Mouse (Mus musculus): ENCODE data around the gene Oas1d. TPM values are rescaled to one million over a fixed set of nuclear protein-coding genes. Genes with fewer than 3 reads are reported as not detected.

The Oas1d gene
- polyA plus RNA-seq, 1 experiment from 2014 or later = not detected

DNA sequence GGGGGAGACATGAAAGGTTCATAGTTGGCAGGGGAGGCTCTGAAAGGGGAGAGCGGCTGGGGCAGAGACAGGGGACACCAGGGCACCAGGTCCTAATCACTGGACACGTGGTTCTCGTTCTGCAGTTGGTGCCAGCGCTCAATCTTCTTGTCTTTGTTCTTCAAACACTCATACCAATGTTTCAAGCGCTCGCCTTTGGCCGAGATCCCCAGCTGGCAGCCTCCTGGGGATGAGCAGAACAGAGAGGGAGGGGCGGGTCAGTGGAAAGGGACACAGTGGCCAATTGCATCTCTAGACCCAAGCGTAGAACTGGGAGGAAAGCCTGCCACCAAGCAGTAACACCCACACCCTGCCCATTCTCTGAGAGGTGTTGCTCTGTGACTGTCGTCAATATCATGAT is 27.7 kb downstream of the Oas1d start:
- no peak for ATAC-seq (ENCODE audit: low read depth)
- Histone ChIP-seq H3K27ac (ENCODE audit: low read length) (no peak overlapping the region), H3K27me3 (ENCODE audit: control insufficient read depth, insufficient read depth, low read depth, low read length) (no peaks in the 10 kb centered on the region), H3K9me3 (replicated peaks; ENCODE audit: control insufficient read depth, low read length) (no peaks in the 10 kb centered on the region), H3K4me1 (ENCODE audit: control insufficient read depth, low read depth, low read length) (no peaks in the 10 kb centered on the region), H3K4me2 (ENCODE audit: low read depth, low read length) (no peak overlapping the region), H3K9ac (ENCODE audit: low read depth, low read length) (no peak overlapping the region), H3K4me3 (ENCODE audit: low read depth, low read length) (no peak overlapping the region), H3K36me3 (ENCODE audit: control insufficient read depth, insufficient read depth) (no peaks in the 10 kb centered on the region)
- WGBS (ENCODE audit: insufficient replicate concordance) = 47% methylated on average over 10 of the region's 10 CpGs

DNA sequence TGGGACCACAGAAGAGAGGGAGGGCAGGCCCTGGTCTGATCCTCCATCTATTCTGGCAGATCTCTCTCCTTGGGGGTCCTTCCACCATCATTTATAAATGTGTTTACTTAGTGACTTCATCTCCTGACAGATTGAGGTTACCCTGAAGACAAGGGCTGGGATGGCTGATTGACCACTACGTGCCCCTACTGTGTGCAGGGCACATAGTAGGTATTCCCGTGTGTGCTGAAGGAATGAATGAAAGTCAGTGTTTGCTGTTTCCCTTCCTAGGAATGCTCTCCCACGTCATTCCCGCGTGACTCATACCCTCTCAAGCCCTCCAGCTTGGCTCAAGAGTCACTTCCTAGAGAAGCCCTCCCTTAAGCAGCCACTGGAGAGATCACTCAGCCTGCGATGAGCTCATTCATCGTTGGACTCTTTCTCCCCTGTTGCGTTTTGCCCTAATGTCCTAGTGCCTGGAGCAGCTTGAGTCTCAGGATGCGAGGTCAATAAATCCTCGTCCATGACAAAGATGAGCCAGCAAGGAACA is 38.0 kb downstream of the Oas1d start:
- WGBS (ENCODE audit: insufficient replicate concordance) = 47% methylated on average over 10 of the region's 10 CpGs
- Histone ChIP-seq H3K9me3 (replicated peaks; ENCODE audit: control insufficient read depth, low read length) (no peaks in the 10 kb centered on the region), H3K4me2 (ENCODE audit: low read depth, low read length) (no peak overlapping the region), H3K27ac (ENCODE audit: low read length) (no peak overlapping the region), H3K9ac (ENCODE audit: low read depth, low read length) (no peak overlapping the region), H3K27me3 (ENCODE audit: control insufficient read depth, insufficient read depth, low read depth, low read length) (no peaks in the 10 kb centered on the region), H3K4me3 (ENCODE audit: low read depth, low read length) (no peak overlapping the region), H3K36me3 (ENCODE audit: control insufficient read depth, insufficient read depth) (no peaks in the 10 kb centered on the region), H3K4me1 (ENCODE audit: control insufficient read depth, low read depth, low read length) (no peaks in the 10 kb centered on the region)
- ATAC-seq (ENCODE audit: low read depth) = no peak

DNA sequence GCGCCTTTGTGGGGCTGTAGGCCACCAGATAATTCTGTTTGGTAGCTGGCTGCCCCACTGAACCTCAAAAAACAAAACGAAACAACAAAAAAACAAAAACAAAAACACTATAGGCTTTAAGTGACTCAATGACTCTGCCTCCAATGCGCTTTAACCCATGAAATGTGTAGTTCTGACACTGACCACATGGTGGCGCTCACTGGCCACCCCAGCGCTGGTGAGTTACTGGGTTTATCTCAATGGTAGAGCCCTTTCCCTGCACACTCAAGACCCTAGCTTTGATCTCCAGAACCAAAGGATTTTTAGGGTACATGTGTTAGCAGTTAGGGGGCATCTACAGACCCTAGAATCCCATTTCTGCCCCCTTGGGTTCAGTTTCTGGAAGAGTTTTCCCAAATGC is 39.6 kb downstream of the Oas1d start:
- Histone ChIP-seq H3K36me3 (ENCODE audit: control insufficient read depth, insufficient read depth) (no peaks in the 10 kb centered on the region), H3K27ac (ENCODE audit: low read length) (no peak overlapping the region), H3K4me3 (ENCODE audit: low read depth, low read length) (no peak overlapping the region), H3K9me3 (replicated peaks; ENCODE audit: control insufficient read depth, low read length) (no peaks in the 10 kb centered on the region), H3K4me1 (ENCODE audit: control insufficient read depth, low read depth, low read length) (no peaks in the 10 kb centered on the region), H3K9ac (ENCODE audit: low read depth, low read length) (no peak overlapping the region), H3K4me2 (ENCODE audit: low read depth, low read length) (no peak overlapping the region), H3K27me3 (ENCODE audit: control insufficient read depth, insufficient read depth, low read depth, low read length) (no peaks in the 10 kb centered on the region)
- ATAC-seq (ENCODE audit: low read depth) = no peak
- 13% methylated on average over 5 of the region's 5 CpGs for WGBS (ENCODE audit: insufficient replicate concordance)

DNA sequence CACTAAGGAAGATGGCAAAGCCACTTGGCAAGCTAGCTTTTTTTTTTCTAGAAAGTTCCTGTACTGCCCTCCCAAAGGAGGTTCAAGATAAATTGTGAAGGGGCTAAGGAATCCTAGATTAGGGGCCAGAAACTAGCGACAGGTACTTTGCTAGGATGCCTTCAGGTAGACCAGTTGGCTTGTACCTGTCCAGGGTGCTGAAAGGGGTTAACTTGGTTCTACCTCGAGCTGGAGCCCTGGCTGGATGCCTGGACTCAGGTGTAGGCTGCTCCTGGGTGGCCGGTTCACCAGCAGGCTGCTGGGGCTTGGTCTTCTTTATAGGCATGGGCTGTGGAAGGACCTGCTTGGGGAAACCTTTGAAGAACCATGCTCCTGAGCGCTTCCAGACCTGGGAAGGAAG is 46.7 kb downstream of the Oas1d start:
- Histone ChIP-seq H3K36me3 (ENCODE audit: control insufficient read depth, insufficient read depth) (no peaks in the 10 kb centered on the region), H3K27ac (ENCODE audit: low read length) (no peak overlapping the region), H3K4me2 (ENCODE audit: low read depth, low read length) (no peak overlapping the region), H3K27me3 (ENCODE audit: control insufficient read depth, insufficient read depth, low read depth, low read length) (no peaks in the 10 kb centered on the region), H3K4me3 (ENCODE audit: low read depth, low read length) (no peak overlapping the region), H3K4me1 (ENCODE audit: control insufficient read depth, low read depth, low read length) (no peaks in the 10 kb centered on the region), H3K9me3 (replicated peaks; ENCODE audit: control insufficient read depth, low read length) (no peaks in the 10 kb centered on the region), H3K9ac (ENCODE audit: low read depth, low read length) (no peak overlapping the region)
- no peak for ATAC-seq (ENCODE audit: low read depth)
- WGBS (ENCODE audit: insufficient replicate concordance) = 34% methylated on average over 4 of the region's 4 CpGs

DNA sequence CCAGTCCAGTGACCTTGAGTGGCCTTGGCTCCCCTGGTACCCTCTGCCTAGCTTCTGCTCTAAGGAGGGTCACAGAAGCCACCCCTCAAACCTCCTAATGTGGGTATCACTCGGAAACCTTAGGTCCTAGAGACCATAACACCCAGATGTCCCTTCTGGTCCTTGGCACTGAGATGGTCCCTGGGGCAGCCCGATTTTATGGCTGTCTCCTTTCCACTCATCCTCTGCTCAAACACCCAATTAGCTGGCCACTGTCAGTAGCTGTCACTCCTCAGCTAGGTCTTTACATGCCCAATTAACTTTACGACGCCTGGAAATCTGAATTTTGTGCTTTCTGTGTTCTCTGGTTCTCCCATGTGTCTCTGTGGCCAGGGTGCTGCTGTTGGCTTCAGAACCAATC is 51.8 kb downstream of the Oas1d start:
- Histone ChIP-seq H3K4me1 (ENCODE audit: control insufficient read depth, low read depth, low read length) (no peaks in the 10 kb centered on the region), H3K9ac (ENCODE audit: low read depth, low read length) (no peak overlapping the region), H3K27me3 (ENCODE audit: control insufficient read depth, insufficient read depth, low read depth, low read length) (no peaks in the 10 kb centered on the region), H3K36me3 (ENCODE audit: control insufficient read depth, insufficient read depth) (no peaks in the 10 kb centered on the region), H3K27ac (ENCODE audit: low read length) (no peak overlapping the region), H3K4me3 (ENCODE audit: low read depth, low read length) (no peak overlapping the region), H3K9me3 (replicated peaks; ENCODE audit: control insufficient read depth, low read length) (no peaks in the 10 kb centered on the region), H3K4me2 (ENCODE audit: low read depth, low read length) (no peak overlapping the region)
- ATAC-seq (ENCODE audit: low read depth) = no peak
- 59% methylated on average over 4 of the region's 4 CpGs for WGBS (ENCODE audit: insufficient replicate concordance)

DNA sequence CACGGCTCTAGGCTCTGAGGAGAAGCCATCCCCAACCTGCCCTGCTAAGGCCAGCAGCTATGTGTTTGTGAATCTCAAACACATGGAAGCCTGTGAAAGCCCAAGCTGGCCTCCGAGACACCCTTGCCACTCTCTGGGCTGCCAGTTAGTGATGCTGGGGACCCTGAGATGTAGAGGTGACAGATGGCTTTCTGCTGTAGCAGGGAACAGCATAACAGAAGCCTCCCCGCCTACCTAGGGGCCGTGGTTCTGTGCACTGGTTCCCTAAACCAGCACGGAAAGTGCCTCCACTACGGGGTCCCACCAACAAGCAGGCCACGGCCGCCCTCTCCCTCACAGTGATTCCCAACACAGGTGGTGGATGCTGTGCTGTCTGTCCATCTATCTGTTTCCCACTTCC is 52.6 kb downstream of the Oas1d start:
- 73% methylated on average over 8 of the region's 8 CpGs for WGBS (ENCODE audit: insufficient replicate concordance)
- no peak for ATAC-seq (ENCODE audit: low read depth)

DNA sequence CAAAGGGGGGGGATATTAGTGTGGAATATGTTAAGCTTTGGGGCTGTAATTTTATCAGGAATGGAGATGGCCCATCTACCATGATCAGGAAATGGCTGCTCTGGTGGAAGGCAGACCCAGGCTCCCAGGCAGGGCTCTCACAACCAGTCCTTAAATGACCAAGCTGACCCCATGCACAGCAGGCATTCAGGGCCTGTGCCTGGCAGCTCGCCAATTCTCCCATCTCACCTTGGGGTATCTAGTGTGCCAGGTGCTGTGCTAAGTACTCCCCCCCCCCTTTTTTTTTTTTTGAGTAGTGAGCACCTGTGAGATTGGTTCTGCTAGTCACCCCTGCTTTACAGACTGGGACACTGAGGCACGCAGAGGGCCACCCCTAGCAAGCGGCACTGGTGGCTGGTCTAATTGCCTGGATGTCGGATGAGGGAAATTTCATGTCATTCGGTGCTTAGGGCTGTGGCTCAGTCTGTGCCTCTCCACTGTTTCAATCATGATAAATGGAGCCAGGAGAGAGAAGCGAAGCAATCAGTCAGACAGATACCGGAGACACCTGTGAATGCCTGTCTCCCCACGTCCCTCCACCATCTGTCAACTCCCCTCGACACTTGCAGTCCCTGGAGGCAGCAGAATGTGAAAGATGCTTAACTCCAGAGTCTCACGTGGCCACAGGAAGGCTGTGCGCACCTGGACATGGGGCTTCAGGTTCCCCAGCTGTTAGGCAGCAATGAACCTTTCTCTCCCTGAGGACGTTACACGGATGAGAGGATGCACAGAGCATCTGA is 53.2 kb downstream of the Oas1d start:
- Histone ChIP-seq H3K36me3 (ENCODE audit: control insufficient read depth, insufficient read depth) (no peaks in the 10 kb centered on the region), H3K4me3 (ENCODE audit: low read depth, low read length) (no peak overlapping the region), H3K9ac (ENCODE audit: low read depth, low read length) (no peak overlapping the region), H3K27me3 (ENCODE audit: control insufficient read depth, insufficient read depth, low read depth, low read length) (no peaks in the 10 kb centered on the region), H3K4me2 (ENCODE audit: low read depth, low read length) (no peak overlapping the region), H3K27ac (ENCODE audit: low read length) (no peak overlapping the region), H3K4me1 (ENCODE audit: control insufficient read depth, low read depth, low read length) (no peaks in the 10 kb centered on the region), H3K9me3 (replicated peaks; ENCODE audit: control insufficient read depth, low read length) (no peaks in the 10 kb centered on the region)
- 62% methylated on average over 13 of the region's 13 CpGs for WGBS (ENCODE audit: insufficient replicate concordance)
- ATAC-seq (ENCODE audit: low read depth) = no peak

More for the DNA sequence above, 52.6 kb downstream of the Oas1d start:
- no peaks in the 10 kb centered on the region for H3K9me3 ChIP-seq (replicated peaks; ENCODE audit: control insufficient read depth, low read length)
- no peak overlapping the region for H3K27ac ChIP-seq (ENCODE audit: low read length)
- no peaks in the 10 kb centered on the region for H3K4me1 ChIP-seq (ENCODE audit: control insufficient read depth, low read depth, low read length)
- no peak overlapping the region for H3K4me3 ChIP-seq (ENCODE audit: low read depth, low read length)
- no peak overlapping the region for H3K4me2 ChIP-seq (ENCODE audit: low read depth, low read length)
- no peaks in the 10 kb centered on the region for H3K27me3 ChIP-seq (ENCODE audit: control insufficient read depth, insufficient read depth, low read depth, low read length)
- no peak overlapping the region for H3K9ac ChIP-seq (ENCODE audit: low read depth, low read length)
- no peaks in the 10 kb centered on the region for H3K36me3 ChIP-seq (ENCODE audit: control insufficient read depth, insufficient read depth)

DNA sequence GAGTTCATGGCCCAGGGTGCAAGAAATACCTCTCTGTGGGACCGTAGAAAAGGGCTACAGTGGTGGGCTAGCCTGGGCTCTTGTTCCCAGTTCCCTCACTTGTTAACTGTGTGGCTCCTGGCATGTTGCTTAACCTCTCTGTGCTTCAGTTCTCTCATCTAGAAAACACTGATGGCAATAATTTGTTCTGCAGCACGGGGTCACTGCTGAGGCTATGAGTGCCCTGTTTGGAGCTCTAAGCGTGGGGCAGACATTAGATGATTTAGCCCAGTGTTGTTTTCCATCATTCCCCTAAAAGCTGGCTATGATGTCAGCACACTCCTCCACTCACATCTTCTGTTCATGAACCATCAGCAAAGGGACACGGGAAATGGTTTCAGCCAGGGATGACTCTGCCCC is 53.8 kb downstream of the Oas1d start:
- Histone ChIP-seq H3K4me2 (ENCODE audit: low read depth, low read length) (no peak overlapping the region), H3K36me3 (ENCODE audit: control insufficient read depth, insufficient read depth) (no peaks in the 10 kb centered on the region), H3K4me3 (ENCODE audit: low read depth, low read length) (no peak overlapping the region), H3K27me3 (ENCODE audit: control insufficient read depth, insufficient read depth, low read depth, low read length) (no peaks in the 10 kb centered on the region), H3K4me1 (ENCODE audit: control insufficient read depth, low read depth, low read length) (no peaks in the 10 kb centered on the region), H3K9me3 (replicated peaks; ENCODE audit: control insufficient read depth, low read length) (no peaks in the 10 kb centered on the region), H3K9ac (ENCODE audit: low read depth, low read length) (no peak overlapping the region), H3K27ac (ENCODE audit: low read length) (no peak overlapping the region)
- ATAC-seq (ENCODE audit: low read depth) = no peak
- 50% methylated on average over 4 of the region's 4 CpGs for WGBS (ENCODE audit: insufficient replicate concordance)

DNA sequence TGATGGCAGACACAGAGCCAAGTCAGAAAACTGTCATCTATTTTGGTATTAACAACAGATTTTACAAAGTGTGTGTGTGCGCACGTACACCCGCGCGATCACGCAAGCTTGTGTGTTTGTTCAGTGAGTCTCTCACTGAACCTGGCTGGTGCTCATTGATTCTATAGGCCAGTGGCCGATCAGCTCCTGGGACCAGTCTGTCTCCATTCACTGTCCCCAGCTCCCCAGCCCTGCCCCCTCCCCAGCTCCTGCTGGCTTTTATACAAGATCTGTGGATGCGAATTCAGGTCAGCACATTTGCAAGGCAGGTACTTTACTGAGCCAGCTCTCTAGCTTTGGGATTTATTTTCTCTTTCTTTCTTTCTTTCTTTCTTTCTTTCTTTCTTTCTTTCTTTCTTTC is 54.5 kb downstream of the Oas1d start:
- Histone ChIP-seq H3K27me3 (ENCODE audit: control insufficient read depth, insufficient read depth, low read depth, low read length) (no peaks in the 10 kb centered on the region), H3K4me3 (ENCODE audit: low read depth, low read length) (no peak overlapping the region), H3K9ac (ENCODE audit: low read depth, low read length) (no peak overlapping the region), H3K9me3 (replicated peaks; ENCODE audit: control insufficient read depth, low read length) (no peaks in the 10 kb centered on the region), H3K27ac (ENCODE audit: low read length) (no peak overlapping the region), H3K4me2 (ENCODE audit: low read depth, low read length) (no peak overlapping the region), H3K36me3 (ENCODE audit: control insufficient read depth, insufficient read depth) (no peaks in the 10 kb centered on the region), H3K4me1 (ENCODE audit: control insufficient read depth, low read depth, low read length) (no peaks in the 10 kb centered on the region)
- ATAC-seq (ENCODE audit: low read depth) = no peak
- 73% methylated on average over 8 of the region's 8 CpGs for WGBS (ENCODE audit: insufficient replicate concordance)

Measured in liver, embryonic 16.5 days (tissue).